Mouse (Mus musculus) CH12.LX (cell line): ENCODE results near the gene Psma5. TPM values are rescaled to one million over a fixed set of nuclear protein-coding genes. Genes with fewer than 3 reads are reported as not detected.

ENCODE experiments used
- DNase-seq: peaks from one replicate; pipeline ENCODE4 v3.0.0-alpha.2; 2013; ENCODE audit errors: extremely low read depth
- H3K27ac ChIP-seq: 2 replicates; pipeline ENCODE4 v1.5.1; 2012; ENCODE audit warnings: low read depth, mild to moderate bottlenecking, control low read depth, moderate library complexity; ENCODE audit not compliant: insufficient read depth
- H3K27me3 ChIP-seq: replicated peaks from 2 replicates; pipeline ENCODE3; 2012; ENCODE audit warnings: inconsistent platforms
- H3K36me3 ChIP-seq, 2 experiments: replicated peaks in 1 of 2; 2 replicates each; pipeline versions ENCODE3 to v1.6.1; 2012; ENCODE audit warnings: inconsistent platforms in 1 of 2, low read length in 1 of 2, mild to moderate bottlenecking in 1 of 2, mixed read lengths in 1 of 2, moderate library complexity in 1 of 2; ENCODE audit not compliant: control insufficient read depth in 1 of 2, insufficient read depth in 1 of 2
- H3K4me1 ChIP-seq, 2 experiments: 2 replicates each; pipeline ENCODE4 v1.6.1; 2012; ENCODE audit warnings: inconsistent platforms in 1 of 2, moderate library complexity in 1 of 2; ENCODE audit not compliant: insufficient read depth in 2 of 2, control insufficient read depth in 1 of 2
- H3K4me2 ChIP-seq: 2 replicates; pipeline ENCODE4 v1.6.1; 2012; ENCODE audit warnings: low read depth, mild to moderate bottlenecking, control low read depth; ENCODE audit not compliant: poor library complexity, insufficient read depth, severe bottlenecking
- H3K4me3 ChIP-seq, 3 experiments: fragments of 150-350 bp in 1 of 3; sonication (generic) in 1 of 3; replicated peaks in 1 of 3; 2 replicates each; pipeline versions ENCODE3 to v1.5.1; 2011 to 2012; ENCODE audit warnings: low read depth in 2 of 3, low read length in 2 of 3, mild to moderate bottlenecking in 2 of 3, moderate library complexity in 2 of 3, control low read depth in 1 of 3, improper control_type of control experiment in 1 of 3, inconsistent platforms in 1 of 3, mixed read lengths in 1 of 3; ENCODE audit not compliant: poor library complexity in 1 of 3
- H3K79me2 ChIP-seq: replicated peaks from 2 replicates; pipeline ENCODE4 v1.6.1; 2012; ENCODE audit warnings: mild to moderate bottlenecking, moderate library complexity; ENCODE audit not compliant: control insufficient read depth, poor library complexity, insufficient read depth, severe bottlenecking; ENCODE audit errors: extremely low read depth
- H3K9ac ChIP-seq: 2 replicates; pipeline ENCODE4 v1.6.1; 2012; ENCODE audit warnings: low read depth, mild to moderate bottlenecking, control low read depth, moderate library complexity; ENCODE audit not compliant: insufficient read depth
- H3K9me3 ChIP-seq: replicated peaks from 2 replicates; pipeline ENCODE3; 2012; ENCODE audit warnings: low read length, inconsistent platforms, mixed read lengths
- BHLHE40 ChIP-seq: IDR thresholded peaks from 2 replicates; pipeline ENCODE4 v1.6.1; 2011; ENCODE audit warnings: mild to moderate bottlenecking, low read depth, low read length, improper control_type of control experiment
- CHD2 ChIP-seq: IDR thresholded peaks from 2 replicates; pipeline ENCODE4 v1.6.1; 2011; ENCODE audit warnings: low read length, improper control_type of control experiment
- CTCF ChIP-seq, 2 experiments: IDR thresholded peaks in 1 of 2; conservative IDR thresholded peaks in 1 of 2; 2 replicates each; pipeline ENCODE4 v1.5.1; 2011 to 2012; ENCODE audit warnings: low read depth in 2 of 2, low read length in 2 of 2, improper control_type of control experiment in 1 of 2, inconsistent platforms in 1 of 2, mild to moderate bottlenecking in 1 of 2, moderate library complexity in 1 of 2
- GABPA ChIP-seq: IDR thresholded peaks from 2 replicates; pipeline ENCODE4 v1.6.1; 2012; ENCODE audit warnings: low read depth, low read length, improper control_type of control experiment, inconsistent platforms; ENCODE audit not compliant: insufficient replicate concordance
- IRF4 ChIP-seq: IDR thresholded peaks from 2 replicates; pipeline ENCODE4 v1.6.1; 2014; ENCODE audit warnings: low read depth, mild to moderate bottlenecking, inconsistent platforms, low read length, improper control_type of control experiment
- JUN ChIP-seq: IDR thresholded peaks from 2 replicates; pipeline ENCODE4 v1.6.1; 2011; ENCODE audit warnings: low read depth, mild to moderate bottlenecking, low read length, improper control_type of control experiment, moderate library complexity; ENCODE audit not compliant: insufficient read depth
- MAZ ChIP-seq: IDR thresholded peaks from 2 replicates; pipeline ENCODE4 v1.6.1; 2012; ENCODE audit warnings: low read depth, mild to moderate bottlenecking, inconsistent platforms, low read length, improper control_type of control experiment, moderate library complexity
- MEF2A ChIP-seq: IDR thresholded peaks from 2 replicates; pipeline ENCODE4 v1.6.1; 2014; ENCODE audit warnings: low read depth, mild to moderate bottlenecking, inconsistent platforms, low read length, improper control_type of control experiment, borderline replicate concordance
- MXI1 ChIP-seq: IDR thresholded peaks from 2 replicates; pipeline ENCODE4 v1.6.1; 2011; ENCODE audit warnings: mild to moderate bottlenecking, low read depth, low read length, improper control_type of control experiment
- MYC ChIP-seq: IDR thresholded peaks from 2 replicates; pipeline ENCODE4 v1.6.1; 2011; ENCODE audit warnings: low read depth, mild to moderate bottlenecking, improper control_type of control experiment, low read length
- NRF1 ChIP-seq: IDR thresholded peaks from 2 replicates; pipeline ENCODE4 v1.6.1; 2014; ENCODE audit warnings: low read depth, mild to moderate bottlenecking, inconsistent platforms, low read length, improper control_type of control experiment, moderate library complexity
- PAX5 ChIP-seq: IDR thresholded peaks from 2 replicates; pipeline ENCODE4 v1.6.1; 2012; ENCODE audit warnings: low read length, inconsistent platforms, mixed read lengths
- POLR2A ChIP-seq: IDR thresholded peaks from 2 replicates; pipeline ENCODE4 v1.6.1; 2011; ENCODE audit warnings: low read depth, mild to moderate bottlenecking, improper control_type of control experiment, low read length
- POLR2AphosphoS2 ChIP-seq: IDR thresholded peaks from 2 replicates; pipeline ENCODE4 v1.6.1; 2011; ENCODE audit warnings: low read depth, low read length, improper control_type of control experiment
- RAD21 ChIP-seq: IDR thresholded peaks from 2 replicates; pipeline ENCODE4 v1.6.1; 2011; ENCODE audit warnings: low read depth, mild to moderate bottlenecking, low read length, improper control_type of control experiment, moderate library complexity
- SIN3A ChIP-seq: IDR thresholded peaks from 2 replicates; pipeline ENCODE4 v1.6.1; 2012; ENCODE audit warnings: low read length, improper control_type of control experiment, inconsistent platforms
- SMC3 ChIP-seq: IDR thresholded peaks from 2 replicates; pipeline ENCODE4 v1.6.1; 2011; ENCODE audit warnings: low read depth, low read length, improper control_type of control experiment
- TCF12 ChIP-seq: IDR thresholded peaks from 2 replicates; pipeline ENCODE4 v1.6.1; 2014; ENCODE audit warnings: low read depth, mild to moderate bottlenecking, inconsistent platforms, low read length, improper control_type of control experiment
- UBTF ChIP-seq: IDR thresholded peaks from 2 replicates; pipeline ENCODE4 v1.6.1; 2012; ENCODE audit warnings: low read depth, mild to moderate bottlenecking, inconsistent platforms, low read length, improper control_type of control experiment, moderate library complexity
- USF1 ChIP-seq: IDR thresholded peaks from 2 replicates; pipeline ENCODE4 v1.6.1; 2014; ENCODE audit warnings: low read depth, mild to moderate bottlenecking, inconsistent platforms, low read length, improper control_type of control experiment
- USF2 ChIP-seq: conservative IDR thresholded peaks from 2 replicates; pipeline ENCODE4 v1.6.1; 2011; ENCODE audit warnings: low read depth, low read length, improper control_type of control experiment
- ZKSCAN1 ChIP-seq: IDR thresholded peaks from 2 replicates; pipeline ENCODE4 v1.6.1; 2012; ENCODE audit warnings: low read depth, inconsistent platforms, low read length, improper control_type of control experiment, borderline replicate concordance
- ZMIZ1 ChIP-seq: IDR thresholded peaks from 2 replicates; pipeline ENCODE4 v1.6.1; 2012; ENCODE audit warnings: low read depth, mild to moderate bottlenecking, inconsistent platforms, low read length, improper control_type of control experiment
- ZNF384 ChIP-seq: IDR thresholded peaks from 2 replicates; pipeline ENCODE4 v1.6.1; 2012; ENCODE audit warnings: low read depth, low read length, improper control_type of control experiment, inconsistent platforms
- dilution Hi-C: fragments of 300-500 bp; cut with MboI; formaldehyde crosslinking; loops from 2 replicates; pipeline ENCODE4 v1.14.3; 2020; ENCODE audit warnings: low sequenced_read_pairs; ENCODE audit not compliant: extremely low pct_unique_long_range_greater_than_20kb, extremely low pct_ligation_motif_present
- in situ Hi-C: fragments of 300-500 bp; cut with MboI; formaldehyde crosslinking; loops from 3 replicates; pipeline ENCODE4 v1.14.3; 2019; ENCODE audit warnings: low sequenced_read_pairs, low pct_ligation_motif_present, low pct_unique_long_range_greater_than_20kb, mixed read lengths
- polyA plus RNA-seq: library from polyadenylated mRNA; unstranded; fragments of >175 nt; gene quantifications from 2 replicates; pipeline ENCODE4 v1.2.1, GENCODE M21; 2012; ENCODE audit warnings: low read depth; ENCODE audit not compliant: insufficient read length
- total RNA-seq, 2 experiments: library from RNA; depleted of rRNA; stranded (reverse); fragments of 300-350 nt in 1 of 2; fragments of >200 nt in 1 of 2; gene quantifications; 2 replicates each; pipeline ENCODE4 v1.2.3; 2012 to 2014

The Psma5 gene
- total and polyA plus RNA-seq, 3 experiments, result 245 to 341 (median 264) TPM

DNA sequence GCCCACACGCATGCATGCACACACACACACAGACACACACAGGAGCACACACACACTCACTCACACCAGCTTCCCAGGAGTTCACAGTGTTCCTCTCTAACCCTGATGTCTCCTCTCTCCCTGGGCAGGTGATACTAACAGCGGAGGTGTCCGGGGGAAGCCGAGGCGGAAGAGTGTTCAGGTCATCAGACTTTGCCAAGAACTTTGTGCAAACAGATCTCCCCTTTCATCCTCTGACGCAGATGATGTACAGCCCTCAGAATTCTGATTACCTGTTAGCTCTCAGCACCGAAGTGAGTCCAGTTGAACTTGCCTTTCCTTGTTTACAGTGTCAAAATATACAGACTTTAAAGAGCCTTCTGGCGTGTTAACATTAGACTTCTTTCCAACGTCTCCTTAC lies 68.8 kb downstream of the Psma5 start:
- H3K27me3 ChIP-seq, result no peaks in the 10 kb centered on the region
- dilution Hi-C loops, result no loop called here
- H3K27ac ChIP-seq, result no peak overlapping the region
- no peaks in the 10 kb centered on the region for H3K9me3 ChIP-seq
- no peaks in the 10 kb centered on the region for H3K4me1 ChIP-seq
- H3K9ac ChIP-seq, result no peak overlapping the region
- H3K79me2 ChIP-seq, result no peaks in the 10 kb centered on the region
- H3K4me2 ChIP-seq, result no peak overlapping the region
- in situ Hi-C loops, result no loop called here
- TF ChIP-seq GABPA (no peak), MAZ (no peak), CHD2 (no peak), BHLHE40 (no peak), USF1 (no peak), TCF12 (no peak), SMC3 (no peak)
- no peaks in the 10 kb centered on the region for H3K36me3 ChIP-seq
- H3K4me3 ChIP-seq, result no peak overlapping the region
- DNase-seq, result no peak

DNA sequence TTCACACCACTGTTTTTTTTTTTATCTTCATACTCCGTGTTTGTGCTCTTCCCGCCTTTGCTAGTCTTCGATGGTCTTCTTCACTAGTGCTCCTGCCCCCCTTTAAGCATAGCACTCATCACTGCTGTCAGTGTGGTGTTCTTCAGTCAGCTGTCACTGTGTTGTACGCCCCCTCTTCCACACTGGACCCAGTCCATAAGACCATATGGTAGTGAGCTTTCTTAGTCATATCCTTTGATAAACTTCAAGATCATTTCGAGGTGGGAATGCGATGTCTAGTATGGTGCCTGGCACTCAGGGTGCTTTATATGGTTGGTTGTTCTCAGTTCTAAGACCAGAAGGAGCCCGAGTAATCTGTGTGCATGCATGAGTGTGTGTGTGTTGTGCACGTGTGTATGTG lies 70.5 kb downstream of the Psma5 start:
- no peaks in the 10 kb centered on the region for H3K9me3 ChIP-seq
- no peak for DNase-seq
- H3K36me3 ChIP-seq, result no peaks in the 10 kb centered on the region
- H3K4me3 ChIP-seq, result no peak overlapping the region
- no peak overlapping the region for H3K27ac ChIP-seq
- dilution Hi-C loops (no loop called here), in situ Hi-C loops (no loop called here)
- TF ChIP-seq TCF12, result no peak
- TF ChIP-seq USF2, result no peak
- no peak for TF ChIP-seq IRF4
- TF ChIP-seq CHD2, result no peak
- TF ChIP-seq USF1, result no peak
- TF ChIP-seq JUN, result no peak
- TF ChIP-seq GABPA, result no peak
- TF ChIP-seq SIN3A, result no peak
- no peaks in the 10 kb centered on the region for H3K79me2 ChIP-seq
- no peaks in the 10 kb centered on the region for H3K27me3 ChIP-seq
- H3K4me2 ChIP-seq, result no peak overlapping the region
- no peak overlapping the region for H3K9ac ChIP-seq
- H3K4me1 ChIP-seq, result no peaks in the 10 kb centered on the region

DNA sequence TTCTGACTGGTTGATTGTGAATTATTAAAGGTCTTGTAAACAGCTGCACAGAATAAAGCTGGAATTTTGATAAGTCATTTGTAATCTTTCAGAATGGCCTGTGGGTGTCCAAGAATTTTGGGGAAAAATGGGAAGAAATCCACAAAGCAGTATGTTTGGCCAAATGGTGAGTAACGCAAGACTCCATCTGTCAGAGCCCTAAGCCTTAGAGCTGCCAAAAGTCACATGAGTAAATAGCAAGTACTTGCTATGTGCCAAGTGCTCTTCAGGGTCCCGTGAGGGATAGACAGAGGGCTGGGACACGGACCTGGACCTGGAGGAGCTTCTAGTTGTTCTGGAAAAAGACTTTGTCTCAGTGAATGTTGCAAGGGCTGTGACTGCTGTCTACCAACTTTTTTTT lies 71.2 kb downstream of the Psma5 start:
- H3K9ac ChIP-seq, result no peak overlapping the region
- no peaks in the 10 kb centered on the region for H3K27me3 ChIP-seq
- H3K4me1 ChIP-seq, result no peaks in the 10 kb centered on the region
- in situ Hi-C loops, result no loop called here
- no peak overlapping the region for H3K4me2 ChIP-seq
- TF ChIP-seq MEF2A (no peak), POLR2A (no peak), MYC (no peak), MXI1 (no peak), CTCF (conservative IDR thresholded peaks at IDR 0.05 in 1 of 2, IDR thresholded peaks at IDR 0.05 in 1 of 2; ENCODE audit: low read depth in 2 of 2, low read length in 2 of 2) (no peak), ZNF384 (no peak), PAX5 (no peak), UBTF (no peak), IRF4 (no peak), JUN (no peak), NRF1 (no peak), POLR2AphosphoS2 (no peak), USF2 (no peak), ZMIZ1 (no peak), ZKSCAN1 (no peak), RAD21 (no peak)
- no peaks in the 10 kb centered on the region for H3K79me2 ChIP-seq
- H3K9me3 ChIP-seq, result no peaks in the 10 kb centered on the region
- H3K36me3 ChIP-seq, result no peaks in the 10 kb centered on the region
- DNase-seq, result no peak
- no peak overlapping the region for H3K4me3 ChIP-seq
- H3K27ac ChIP-seq, result no peak overlapping the region
- dilution Hi-C loops, result no loop called here
